Mouse (Mus musculus) adrenal gland, adult 2 months (tissue): ENCODE measurements around the gene C1rl. TPM values are rescaled to one million over a fixed set of nuclear protein-coding genes. Genes with fewer than 3 reads are reported as not detected.

Experiments
- polyA plus RNA-seq: library from polyadenylated mRNA; depleted of rRNA; stranded (reverse); fragments of >200 nt; gene quantifications from 2 replicates; pipeline ENCODE4 v1.2.3, GENCODE M21; 2012; rRNA removed
- total RNA-seq, 2 experiments: library from RNA; stranded (reverse); gene quantifications; 2 replicates each; pipeline ENCODE4 v1.2.3; 2021

The C1rl gene
- total and polyA plus RNA-seq, 3 experiments, result 13.4 to 22.0 (median 20.6) TPM

Other genes with a start within 250 kb of the C1rl start
- 10 to 100 TPM in 1 of 2 experiments, 1 to 10 TPM in 1; 4.2 to 12.4 TPM for gene Cd163, start 188.5 kb upstream of the C1rl start, total RNA-seq
- gene Cd163, start 188.5 kb upstream of the C1rl start, polyA plus RNA-seq, result 0.50 and 0.51 TPM in 2 replicates
- gene Pex5, start 78.0 kb upstream of the C1rl start, total RNA-seq, result 10 to 100 TPM; 71.0 to 99.9 TPM
- 44.9 and 47.5 TPM in 2 replicates for gene Pex5, start 78.0 kb upstream of the C1rl start, polyA plus RNA-seq
- 100 to 1,000 TPM in 1 of 2 experiments, 10 to 100 TPM in 1; 91.8 to 146 TPM for gene Clstn3, start 28.3 kb upstream of the C1rl start, total RNA-seq
- 62.4 and 91.3 TPM in 2 replicates for gene Clstn3, start 28.3 kb upstream of the C1rl start, polyA plus RNA-seq
- gene C1ra, start 19.3 kb downstream of the C1rl start, total RNA-seq, result 10 to 100 TPM; 48.6 to 68.2 TPM
- gene C1ra, start 19.3 kb downstream of the C1rl start, polyA plus RNA-seq, result 20.3 and 27.2 TPM in 2 replicates
- 10 to 100 TPM; 45.4 to 72.3 TPM for gene C1s1, start 49.2 kb downstream of the C1rl start, total RNA-seq
- 10.1 and 14.8 TPM in 2 replicates for gene C1s1, start 49.2 kb downstream of the C1rl start, polyA plus RNA-seq
- gene C1rb, start 77.2 kb downstream of the C1rl start, total RNA-seq, result 1 to 10 TPM; 7.9 to 8.9 TPM
- 0.29 and 0.86 TPM in 2 replicates for gene C1rb, start 77.2 kb downstream of the C1rl start, polyA plus RNA-seq
- gene C1s2, start 143.0 kb downstream of the C1rl start, total RNA-seq, result 1 to 10 TPM; 1.5 to 2.6 TPM
- not detected in 2 replicates for gene C1s2, start 143.0 kb downstream of the C1rl start, polyA plus RNA-seq
- gene Lpcat3, start 169.9 kb downstream of the C1rl start, total RNA-seq, result 100 to 1,000 TPM in 1 of 2 experiments, 10 to 100 TPM in 1; 92.1 to 138 TPM
- 141 and 155 TPM in 2 replicates for gene Lpcat3, start 169.9 kb downstream of the C1rl start, polyA plus RNA-seq
- gene Emg1, start 219.1 kb downstream of the C1rl start, total RNA-seq, result 10 to 100 TPM; 80.6 to 82.6 TPM
- 16.6 and 17.0 TPM in 2 replicates for gene Emg1, start 219.1 kb downstream of the C1rl start, polyA plus RNA-seq
- gene Phb2, start 219.2 kb downstream of the C1rl start, total RNA-seq, result 100 to 1,000 TPM; 286 to 294 TPM
- 128 and 181 TPM in 2 replicates for gene Phb2, start 219.2 kb downstream of the C1rl start, polyA plus RNA-seq
- 10 to 100 TPM in 1 of 2 experiments, 1 to 10 TPM in 1; 6.5 to 11.2 TPM for gene Ptpn6, start 245.6 kb downstream of the C1rl start, total RNA-seq
- gene Ptpn6, start 245.6 kb downstream of the C1rl start, polyA plus RNA-seq, result 6.1 and 6.8 TPM in 2 replicates
- gene Grcc10, start 248.3 kb downstream of the C1rl start, total RNA-seq, result 100 to 1,000 TPM; 357 to 360 TPM
- gene Grcc10, start 248.3 kb downstream of the C1rl start, polyA plus RNA-seq, result 233 and 246 TPM in 2 replicates